Mouse (Mus musculus): ENCODE data around the gene 1810010H24Rik. TPM values are rescaled to one million over a fixed set of nuclear protein-coding genes. Genes with fewer than 3 reads are reported as not detected.
"Not testable (repeated sequence)": the region's sequence is repeated elsewhere in the genome, so short reads cannot be mapped to it uniquely, and the experiment has no call there.

1810010H24Rik gene
- polyA plus RNA-seq, 1 experiment from 2014 or later, result 3.6 TPM

DNA sequence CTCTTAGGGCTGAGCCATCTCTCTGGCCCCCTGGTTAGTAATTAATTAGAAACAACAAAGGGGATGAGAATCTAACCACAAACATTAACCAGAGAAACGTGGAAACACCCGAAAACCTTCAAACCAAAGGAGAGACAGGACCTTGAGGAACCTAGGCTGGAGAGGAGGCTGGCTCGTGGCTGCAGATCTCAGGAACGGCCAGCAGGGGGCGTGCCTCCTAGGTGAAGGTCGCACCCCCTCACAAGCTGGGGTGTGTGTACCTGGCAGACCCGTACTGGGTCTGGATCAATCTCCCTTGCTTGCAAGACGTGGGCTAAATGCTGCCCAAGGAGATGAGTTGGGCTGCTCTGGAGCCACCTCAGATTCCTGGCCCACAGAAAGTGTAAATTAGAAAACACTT lies 6.9 kb upstream of the 1810010H24Rik start:
- WGBS, result 32% methylated on average over 8 of the region's 8 CpGs

DNA sequence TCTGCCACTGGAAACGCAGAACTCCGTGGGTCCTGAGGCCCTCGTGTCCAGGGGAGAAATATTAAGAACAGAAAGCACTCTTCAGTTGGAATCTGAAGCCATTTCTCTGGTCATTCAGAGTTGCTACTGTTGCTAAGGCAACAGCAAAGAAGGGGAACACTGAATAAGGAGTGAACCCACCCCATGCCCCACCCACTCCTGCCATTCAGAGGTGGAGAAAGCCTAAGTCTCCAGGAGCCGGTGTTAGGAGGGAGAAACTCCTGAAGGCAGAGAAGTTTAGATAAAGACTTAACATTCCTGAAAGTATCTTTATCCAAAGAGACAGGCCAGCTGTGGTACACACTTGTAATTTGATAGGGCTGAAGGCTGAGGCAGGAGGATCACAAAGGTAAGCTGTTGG lies 6.2 kb upstream of the 1810010H24Rik start:
- H3K27me3 ChIP-seq (ENCODE audit: control insufficient read depth, insufficient read depth, low read length), result no peaks in the 10 kb centered on the region
- no peak for DNase-seq (ENCODE audit: low spot score, missing footprints)
- WGBS, result 47% methylated on average over 4 of the region's 4 CpGs
- no peak overlapping the region for H3K4me2 ChIP-seq
- H3K27ac ChIP-seq (ENCODE audit: low read depth, low read length), result no peak overlapping the region
- no peaks in the 10 kb centered on the region for H3K36me3 ChIP-seq (ENCODE audit: control insufficient read depth, insufficient read depth, low read length)
- no peak overlapping the region for H3K9ac ChIP-seq (ENCODE audit: low read length)
- H3K9me3 ChIP-seq (ENCODE audit: control insufficient read depth, low read length), result no peaks in the 10 kb centered on the region
- H3K4me1 ChIP-seq (ENCODE audit: control insufficient read depth, insufficient read depth, low read length), result no peaks in the 10 kb centered on the region
- ATAC-seq (ENCODE audit: low FRiP score), result no peak
- no peak overlapping the region for H3K4me3 ChIP-seq (ENCODE audit: low read depth, low read length)

More for the DNA sequence above, 6.9 kb upstream of the 1810010H24Rik start:
- Histone ChIP-seq H3K36me3 (ENCODE audit: control insufficient read depth, insufficient read depth, low read length) (no peaks in the 10 kb centered on the region), H3K4me3 (ENCODE audit: low read depth, low read length) (no peak overlapping the region), H3K9me3 (ENCODE audit: control insufficient read depth, low read length) (no peaks in the 10 kb centered on the region), H3K27me3 (ENCODE audit: control insufficient read depth, insufficient read depth, low read length) (no peaks in the 10 kb centered on the region), H3K4me2 (no peak overlapping the region), H3K4me1 (ENCODE audit: control insufficient read depth, insufficient read depth, low read length) (no peaks in the 10 kb centered on the region), H3K9ac (ENCODE audit: low read length) (no peak overlapping the region), H3K27ac (ENCODE audit: low read depth, low read length) (no peak overlapping the region)
- DNase-seq (ENCODE audit: low spot score, missing footprints) (no peak), ATAC-seq (ENCODE audit: low FRiP score) (no peak)

DNA sequence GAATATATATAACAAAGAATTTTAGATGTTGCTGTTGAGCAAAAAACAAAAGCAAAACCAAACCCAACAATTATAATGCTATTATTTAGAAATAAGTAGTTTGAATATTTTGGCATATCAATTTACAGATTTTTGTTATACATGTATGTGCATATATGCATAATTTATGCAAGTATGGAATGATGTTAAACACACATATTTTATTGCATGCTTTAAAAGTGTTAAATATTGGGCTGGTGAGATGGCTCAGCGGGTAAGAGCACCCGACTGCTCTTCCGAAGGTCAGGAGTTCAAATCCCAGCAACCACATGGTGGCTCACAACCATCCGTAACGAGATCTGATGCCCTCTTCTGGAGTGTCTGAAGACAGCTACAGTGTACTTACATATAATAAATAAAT lies 5.8 kb upstream of the 1810010H24Rik start:
- not testable (repeated sequence) for H3K36me3 ChIP-seq (ENCODE audit: control insufficient read depth, insufficient read depth, low read length); H3K27ac ChIP-seq (ENCODE audit: low read depth, low read length); ATAC-seq (ENCODE audit: low FRiP score); H3K4me1 ChIP-seq (ENCODE audit: control insufficient read depth, insufficient read depth, low read length); H3K9ac ChIP-seq (ENCODE audit: low read length); H3K9me3 ChIP-seq (ENCODE audit: control insufficient read depth, low read length); H3K4me3 ChIP-seq (ENCODE audit: low read depth, low read length); H3K27me3 ChIP-seq (ENCODE audit: control insufficient read depth, insufficient read depth, low read length); H3K4me2 ChIP-seq; DNase-seq (ENCODE audit: low spot score, missing footprints)
- 97% methylated on average over 3 of the region's 5 CpGs for whole genome bisulfite sequencing

DNA sequence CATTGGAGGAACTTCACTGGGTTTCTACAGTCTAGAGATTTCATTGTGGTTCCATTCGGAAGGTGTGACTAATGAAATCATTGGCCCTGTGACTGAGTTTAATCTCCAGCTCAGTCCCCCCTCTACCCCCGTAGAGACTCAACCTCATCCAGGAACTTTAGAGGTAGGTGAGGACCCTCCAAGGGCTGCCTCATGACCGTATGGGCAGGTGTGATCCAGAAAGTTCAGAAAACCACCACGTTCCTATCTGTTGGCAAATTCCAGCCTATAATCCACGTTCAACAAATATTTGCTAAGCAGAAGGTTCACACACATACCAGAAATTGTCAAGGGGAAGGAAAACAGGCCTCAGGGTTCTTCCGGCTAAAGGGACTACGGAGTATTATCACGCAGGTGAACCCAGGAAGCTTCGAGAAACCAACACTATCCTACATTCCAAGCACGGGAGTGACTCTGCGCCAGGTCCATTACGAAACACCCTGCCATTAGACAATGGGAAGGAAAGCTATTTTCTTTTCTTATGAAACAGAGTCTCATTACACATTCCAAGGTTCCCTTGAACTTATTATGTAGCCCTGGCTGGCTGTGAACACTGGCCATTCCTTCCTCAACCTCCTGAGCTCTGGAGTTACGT lies 3.3 kb upstream of the 1810010H24Rik start:
- Histone ChIP-seq H3K9ac (ENCODE audit: low read length) (no peak overlapping the region), H3K9me3 (ENCODE audit: control insufficient read depth, low read length) (no peaks in the 10 kb centered on the region), H3K4me2 (no peak overlapping the region), H3K36me3 (ENCODE audit: control insufficient read depth, insufficient read depth, low read length) (no peaks in the 10 kb centered on the region), H3K4me1 (ENCODE audit: control insufficient read depth, insufficient read depth, low read length) (peaks cover 15% of the 10 kb centered on the region), H3K27me3 (ENCODE audit: control insufficient read depth, insufficient read depth, low read length) (peaks cover 2% of the 10 kb centered on the region; the same call in 1 of the 2 replicates), H3K27ac (ENCODE audit: low read depth, low read length) (no peak overlapping the region), H3K4me3 (ENCODE audit: low read depth, low read length) (no peak overlapping the region)
- DNase-seq (ENCODE audit: low spot score, missing footprints) (no peak), ATAC-seq (ENCODE audit: low FRiP score) (no peak)
- WGBS, result 90% methylated on average over 13 of the region's 13 CpGs

DNA sequence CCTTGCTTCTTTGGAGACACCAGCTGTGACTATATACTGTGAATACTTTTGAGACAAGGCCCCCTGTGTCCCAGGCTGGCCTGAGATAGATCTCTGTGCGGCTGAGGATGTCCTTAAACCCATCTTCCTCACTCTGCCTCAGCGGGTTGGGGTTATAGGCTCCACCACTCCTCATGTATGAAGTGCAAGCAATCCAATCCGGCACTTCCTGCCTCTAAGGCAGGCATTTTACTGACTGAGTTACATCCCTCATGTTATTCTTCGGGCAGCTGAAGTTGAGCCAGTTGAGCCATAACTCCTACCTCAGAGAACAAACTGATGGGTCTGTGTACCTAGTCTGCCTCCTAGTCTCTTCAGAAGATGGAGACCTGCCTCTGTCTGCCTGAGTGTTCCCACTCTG lies 1.1 kb upstream of the 1810010H24Rik start:
- H3K27me3 ChIP-seq (ENCODE audit: control insufficient read depth, insufficient read depth, low read length), result peaks cover 2% of the 10 kb centered on the region; the same call in 1 of the 2 replicates
- H3K36me3 ChIP-seq (ENCODE audit: control insufficient read depth, insufficient read depth, low read length), result no peaks in the 10 kb centered on the region
- no peak overlapping the region; the same call in 1 of the 2 replicates for H3K9ac ChIP-seq (ENCODE audit: low read length)
- H3K27ac ChIP-seq (ENCODE audit: low read depth, low read length), result no peak overlapping the region
- no peaks in the 10 kb centered on the region for H3K9me3 ChIP-seq (ENCODE audit: control insufficient read depth, low read length)
- no peak for DNase-seq (ENCODE audit: low spot score, missing footprints)
- no peak for ATAC-seq (ENCODE audit: low FRiP score)
- 70% methylated on average over 4 of the region's 4 CpGs for WGBS
- no peak overlapping the region for H3K4me3 ChIP-seq (ENCODE audit: low read depth, low read length)
- peaks cover 15% of the 10 kb centered on the region for H3K4me1 ChIP-seq (ENCODE audit: control insufficient read depth, insufficient read depth, low read length)
- H3K4me2 ChIP-seq, result no peak overlapping the region

DNA sequence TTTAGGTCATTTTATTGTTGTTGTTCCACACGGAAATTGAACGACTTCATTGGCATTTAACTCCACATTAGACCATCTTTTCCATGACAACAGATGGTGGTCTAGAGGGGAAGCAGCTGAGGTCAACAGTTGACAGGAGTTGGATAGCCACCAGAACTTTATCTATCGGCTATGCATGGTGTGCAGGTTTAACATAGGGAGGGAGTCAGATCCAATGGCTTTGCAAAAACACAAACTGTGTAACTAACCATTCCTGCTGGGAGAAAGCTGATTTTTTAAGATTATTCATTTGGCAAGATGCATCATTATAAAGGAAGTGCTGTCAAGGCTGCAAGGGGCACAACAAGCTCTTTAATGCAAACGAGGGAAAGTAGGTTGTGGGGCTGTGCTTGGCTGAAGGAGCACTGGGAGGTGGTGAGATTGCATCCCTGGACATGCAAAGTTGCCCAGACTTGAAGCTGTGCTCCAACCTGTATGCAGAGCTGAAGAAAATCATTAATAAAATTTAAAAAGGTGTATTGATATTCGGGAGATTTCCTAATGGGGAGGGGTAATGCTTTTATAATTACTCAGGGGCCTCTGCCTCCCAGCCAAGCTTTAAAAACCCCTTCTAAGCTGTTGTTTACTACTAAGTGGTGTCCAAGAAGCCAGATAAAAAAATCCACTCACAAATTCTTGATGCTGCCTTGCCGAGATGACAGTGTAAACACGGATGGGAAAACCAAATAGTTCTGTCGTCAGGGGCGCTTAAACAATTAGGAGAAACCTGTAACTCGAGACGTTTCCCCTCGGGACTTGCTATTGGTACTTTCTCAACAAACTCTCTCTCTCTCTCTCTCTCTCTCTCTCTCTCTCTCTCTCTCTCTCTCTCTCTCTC lies 1.3 kb downstream of the 1810010H24Rik start:
- peaks cover 17% of the 10 kb centered on the region for H3K4me1 ChIP-seq (ENCODE audit: control insufficient read depth, insufficient read depth, low read length)

DNA sequence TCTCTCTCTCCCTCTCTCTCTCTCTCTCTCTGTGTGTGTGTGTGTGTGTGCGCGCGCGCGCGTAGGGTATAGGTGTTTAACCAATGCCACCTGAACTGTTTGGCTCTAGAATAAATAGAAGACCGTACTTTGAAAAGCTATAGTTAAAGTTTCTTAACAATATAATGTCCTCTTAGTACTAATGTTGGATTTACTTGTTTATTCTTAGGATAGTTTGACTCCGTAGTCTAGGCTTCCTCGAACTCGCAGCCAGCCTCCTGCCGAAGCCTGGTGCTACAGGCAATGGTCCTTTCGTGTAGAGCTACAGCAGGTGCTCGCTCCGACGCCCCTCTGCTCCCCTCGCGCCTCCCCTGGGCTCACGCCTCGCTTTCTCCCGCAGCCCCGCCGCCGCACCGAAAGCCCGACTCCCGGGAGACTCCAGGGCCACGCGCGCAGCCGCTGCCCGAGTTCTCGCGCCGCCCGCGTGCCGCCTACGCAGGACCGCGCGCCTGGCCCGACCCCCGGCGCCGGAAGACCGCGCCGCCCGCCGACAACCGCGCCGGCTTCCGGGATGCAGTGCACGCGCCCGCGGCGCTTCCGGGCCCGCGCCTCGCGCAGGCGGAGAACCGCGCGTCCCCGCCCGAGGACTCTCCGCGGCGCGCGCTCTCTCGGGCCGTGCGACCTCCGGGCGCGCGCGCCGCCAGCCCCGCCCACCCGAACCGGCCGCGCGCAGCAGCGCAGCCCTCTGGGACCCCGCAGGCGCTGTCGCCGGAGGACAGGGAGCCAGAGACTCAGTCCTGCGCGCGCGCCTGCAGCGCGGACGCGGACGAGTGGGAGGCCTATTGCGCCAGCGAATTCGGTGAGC lies 2.2 kb downstream of the 1810010H24Rik start:
- Histone ChIP-seq H3K9ac (ENCODE audit: low read length) (peak overlapping the region; percentile 70), H3K4me3 (ENCODE audit: low read depth, low read length) (peak overlapping the region; percentile 56), H3K27me3 (ENCODE audit: control insufficient read depth, insufficient read depth, low read length) (peaks cover 2% of the 10 kb centered on the region; the same call in 1 of the 2 replicates), H3K4me1 (ENCODE audit: control insufficient read depth, insufficient read depth, low read length) (peaks cover 25% of the 10 kb centered on the region), H3K9me3 (ENCODE audit: control insufficient read depth, low read length) (no peaks in the 10 kb centered on the region), H3K27ac (ENCODE audit: low read depth, low read length) (peak overlapping the region; percentile 41; the same call in 1 of the 2 replicates), H3K36me3 (ENCODE audit: control insufficient read depth, insufficient read depth, low read length) (no peaks in the 10 kb centered on the region), H3K4me2 (peak overlapping the region; percentile 53)
- peak; percentile 91 for ATAC-seq (ENCODE audit: low FRiP score)
- peak; percentile 99 for DNase-seq (ENCODE audit: low spot score, missing footprints)
- WGBS, result 1% methylated on average over 93 of the region's 107 CpGs

More for the DNA sequence above, 1.3 kb downstream of the 1810010H24Rik start:
- Histone ChIP-seq H3K9me3 (ENCODE audit: control insufficient read depth, low read length) (no peaks in the 10 kb centered on the region), H3K4me3 (ENCODE audit: low read depth, low read length) (peak overlapping the region; percentile 56), H3K9ac (ENCODE audit: low read length) (0 out of 2 replicates have a peak overlapping the region, but pooled peaks have one; percentile 5), H3K36me3 (ENCODE audit: control insufficient read depth, insufficient read depth, low read length) (no peaks in the 10 kb centered on the region), H3K4me2 (peak overlapping the region; percentile 94), H3K27ac (ENCODE audit: low read depth, low read length) (no peak overlapping the region), H3K27me3 (ENCODE audit: control insufficient read depth, insufficient read depth, low read length) (peaks cover 2% of the 10 kb centered on the region; the same call in 1 of the 2 replicates)
- ATAC-seq (ENCODE audit: low FRiP score) (no peak), DNase-seq (ENCODE audit: low spot score, missing footprints) (no peak)
- 13% methylated on average over 12 of the region's 12 CpGs for WGBS

DNA sequence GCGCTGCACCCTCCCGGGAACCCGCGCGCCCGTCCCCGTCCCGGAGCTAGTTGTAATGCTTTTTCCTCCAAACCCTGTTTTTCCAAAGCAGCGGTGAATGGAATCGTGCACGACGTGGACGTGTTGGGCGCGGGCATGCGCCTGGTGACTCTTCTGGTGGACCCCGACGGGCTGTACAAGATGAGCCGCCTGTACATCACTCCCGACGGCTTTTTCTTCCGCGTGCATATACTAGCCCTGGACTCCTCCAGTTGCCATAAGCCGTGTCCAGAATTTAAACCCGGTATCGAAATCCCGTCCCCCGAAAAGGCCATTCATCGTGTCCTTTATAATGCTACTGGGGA lies 2.8 kb downstream of the 1810010H24Rik start:
- no peaks in the 10 kb centered on the region for H3K36me3 ChIP-seq (ENCODE audit: control insufficient read depth, insufficient read depth, low read length)
- DNase-seq (ENCODE audit: low spot score, missing footprints), result no peak
- peak; percentile 66 for ATAC-seq (ENCODE audit: low FRiP score)
- H3K4me1 ChIP-seq (ENCODE audit: control insufficient read depth, insufficient read depth, low read length), result peaks cover 27% of the 10 kb centered on the region
- peaks cover 2% of the 10 kb centered on the region; the same call in 1 of the 2 replicates for H3K27me3 ChIP-seq (ENCODE audit: control insufficient read depth, insufficient read depth, low read length)
- peak overlapping the region; percentile 53 for H3K4me2 ChIP-seq
- 5% methylated on average over 29 of the region's 29 CpGs for WGBS
- H3K27ac ChIP-seq (ENCODE audit: low read depth, low read length), result peak overlapping the region; percentile 31; the same call in 1 of the 2 replicates
- peak overlapping the region; percentile 70 for H3K9ac ChIP-seq (ENCODE audit: low read length)
- peak overlapping the region; percentile 56 for H3K4me3 ChIP-seq (ENCODE audit: low read depth, low read length)
- H3K9me3 ChIP-seq (ENCODE audit: control insufficient read depth, low read length), result no peaks in the 10 kb centered on the region

Measured in midbrain, embryonic 11.5 days (tissue).